Mouse (Mus musculus): ENCODE measurements around the gene Cdk5. TPM values are rescaled to one million over a fixed set of nuclear protein-coding genes. Genes with fewer than 3 reads are reported as not detected.
A peak's percentile ranks its signal among the peaks of the same experiment; 100 is the strongest.

The Cdk5 gene
- 46.9 and 50.7 TPM in 2 replicates for polyA plus RNA-seq (2016; fragmentation: Nextera tagmentation; extraction: Ambion mirVana)

DNA sequence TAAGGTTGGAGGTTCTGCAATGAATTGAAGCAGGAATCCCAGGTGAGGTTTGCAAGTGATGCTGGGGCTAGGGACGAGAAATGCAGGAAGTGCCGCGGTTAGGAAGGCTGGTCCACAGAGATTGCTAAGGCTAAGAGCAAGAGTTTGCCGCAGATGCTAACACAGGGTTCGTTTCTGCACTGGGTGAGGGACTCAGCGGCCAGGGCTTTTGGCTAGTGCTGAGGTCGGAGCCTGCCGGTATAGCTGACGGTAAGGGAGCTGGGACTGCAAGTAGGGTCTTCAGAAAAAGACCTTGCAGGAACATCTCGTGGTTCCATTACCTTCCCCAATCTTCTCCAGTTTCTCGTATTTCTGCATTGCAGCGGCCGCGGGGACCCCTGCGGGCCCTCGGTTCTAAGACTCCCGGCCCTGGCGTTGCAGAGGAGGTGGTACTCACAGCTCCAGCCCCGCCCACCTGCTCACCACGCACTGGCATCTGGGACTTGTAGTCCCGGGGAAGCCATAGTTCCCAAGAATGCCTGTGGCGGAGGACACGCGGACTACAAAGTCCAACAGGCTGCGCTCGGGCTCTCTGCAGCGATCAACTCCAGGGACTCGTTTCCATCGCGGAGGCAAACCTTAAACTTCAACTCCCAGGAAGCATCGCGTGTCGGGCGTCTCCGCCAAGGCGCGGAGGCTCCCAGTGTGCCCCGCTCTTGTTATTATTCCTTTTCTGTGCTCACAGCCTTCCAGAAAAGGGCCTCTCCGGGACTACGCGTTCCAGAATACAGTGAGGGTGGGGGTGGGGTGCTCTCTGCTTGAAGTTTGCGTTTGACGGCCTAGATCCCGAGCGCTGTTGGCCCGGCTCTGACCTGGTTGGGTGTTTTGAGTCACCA is at the start of gene Cdk5, which contains the start of gene Slc4a2:
Gene Cdk5 (minus strand): TSS at position 402 of the 875 bp plus-strand sequence.
Gene Slc4a2 (plus strand): TSS at position 709 of the 875 bp plus-strand sequence.
- peaks cover 24% of the 10 kb centered on the region for H3K27me3 ChIP-seq (replicated peaks; ENCODE audit: low read depth, poor library complexity, severe bottlenecking)
- H3K27ac ChIP-seq (replicated peaks) = peak within 1 kb of the TSS; percentile 90
- peaks cover 35% of the 10 kb centered on the region for H3K36me3 ChIP-seq (replicated peaks)
- under 1% methylated on average over 46 of the region's 46 CpGs for WGBS
- no peaks in the 10 kb centered on the region for H3K9me3 ChIP-seq
- peaks cover 55% of the 10 kb centered on the region for H3K4me1 ChIP-seq
- DNase-seq (ENCODE audit: low spot score) = peak; percentile 98
- peak within 1 kb of the TSS; percentile 80 for H3K4me3 ChIP-seq

- peaks cover 72% of the 10 kb centered on the region for H3K4me1 ChIP-seq
- no peak overlapping the region for H3K27ac ChIP-seq (replicated peaks)
- no peak overlapping the region for H3K4me3 ChIP-seq
- WGBS = 14% methylated on average over 5 of the region's 5 CpGs
- H3K36me3 ChIP-seq (replicated peaks) = peaks cover 11% of the 10 kb centered on the region; the same call in 1 of the 2 replicates
- H3K27me3 ChIP-seq (replicated peaks; ENCODE audit: low read depth, poor library complexity, severe bottlenecking) = peaks cover 31% of the 10 kb centered on the region
- peak; percentile 79 for DNase-seq (ENCODE audit: low spot score)
- no peaks in the 10 kb centered on the region for H3K9me3 ChIP-seq
These were observed 47.3 kb upstream of the Cdk5 start for GRCm38 (mm10) chr5:24470600-24470999.

DNA sequence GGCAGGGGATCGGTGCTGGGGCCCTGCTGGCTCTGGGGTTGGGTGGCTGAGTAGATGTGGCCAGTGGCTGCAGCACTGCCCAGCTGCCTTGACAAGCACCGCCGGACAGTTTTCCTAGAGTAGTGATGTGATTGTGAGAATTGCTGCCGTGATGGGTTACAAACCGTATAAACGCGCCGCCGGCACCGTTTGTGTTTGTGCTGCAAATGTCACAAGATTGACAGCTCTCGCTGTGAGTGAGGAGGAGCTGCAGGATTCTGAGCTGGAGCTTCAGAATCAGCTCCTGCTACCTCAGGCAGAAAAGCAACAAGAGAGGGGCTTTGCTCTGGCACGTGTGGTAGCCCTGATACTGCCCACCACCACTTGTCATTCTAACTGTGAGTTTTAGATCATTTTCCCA is 43.4 kb upstream of the Cdk5 start:
- peaks cover 14% of the 10 kb centered on the region for H3K36me3 ChIP-seq (replicated peaks)
- peaks cover 36% of the 10 kb centered on the region for H3K4me1 ChIP-seq
- DNase-seq (ENCODE audit: low spot score) = no peak
- H3K27ac ChIP-seq (replicated peaks) = no peak overlapping the region
- H3K4me3 ChIP-seq = no peak overlapping the region
- no peaks in the 10 kb centered on the region for H3K9me3 ChIP-seq
- no peaks in the 10 kb centered on the region for H3K27me3 ChIP-seq (replicated peaks; ENCODE audit: low read depth, poor library complexity, severe bottlenecking)
- 60% methylated on average over 12 of the region's 12 CpGs for WGBS

GRCm38 (mm10) chr5:24455613-24456012 is 32.3 kb upstream of the Cdk5 start:
- Histone ChIP-seq H3K27me3 (replicated peaks; ENCODE audit: low read depth, poor library complexity, severe bottlenecking) (0 out of 2 replicates have a peak, but pooled peaks cover 3% of the 10 kb centered on the region), H3K36me3 (replicated peaks) (peaks cover 55% of the 10 kb centered on the region), H3K4me1 (peaks cover 53% of the 10 kb centered on the region), H3K27ac (replicated peaks) (0 out of 2 replicates have a peak overlapping the region, but pooled peaks have one; percentile 51), H3K9me3 (no peaks in the 10 kb centered on the region), H3K4me3 (peak overlapping the region; percentile 23)
- WGBS = 62% methylated on average over 7 of the region's 7 CpGs
- no peak for DNase-seq (ENCODE audit: low spot score)

DNA sequence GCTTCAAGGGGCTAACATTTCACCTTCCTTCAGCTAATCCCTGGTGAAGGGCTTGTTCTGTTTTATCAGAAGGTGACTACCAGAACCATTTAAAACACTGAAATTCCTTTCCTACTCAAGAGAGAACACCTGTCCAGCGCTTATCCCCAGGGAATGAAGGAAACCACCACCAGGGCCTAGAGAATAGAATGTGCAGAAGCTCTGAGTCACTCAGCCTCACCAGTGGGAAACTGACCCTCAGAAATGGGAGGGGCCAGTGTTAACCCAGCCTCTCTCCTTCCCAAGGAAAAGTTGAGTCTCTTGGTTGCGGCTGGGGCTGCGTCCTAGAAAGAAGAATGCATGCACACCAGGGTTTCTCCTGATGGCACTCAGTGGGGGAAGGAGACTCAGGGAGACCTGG is 31.7 kb upstream of the Cdk5 start:
- peaks cover 50% of the 10 kb centered on the region for H3K36me3 ChIP-seq (replicated peaks)
- peaks cover 7% of the 10 kb centered on the region for H3K27me3 ChIP-seq (replicated peaks; ENCODE audit: low read depth, poor library complexity, severe bottlenecking)
- H3K4me3 ChIP-seq = peak overlapping the region; percentile 23
- no peaks in the 10 kb centered on the region for H3K9me3 ChIP-seq
- 68% methylated on average over 3 of the region's 3 CpGs for WGBS
- H3K4me1 ChIP-seq = peaks cover 51% of the 10 kb centered on the region
- H3K27ac ChIP-seq (replicated peaks) = 0 out of 2 replicates have a peak overlapping the region, but pooled peaks have one; percentile 51
- no peak for DNase-seq (ENCODE audit: low spot score)

GRCm38 (mm10) chr5:24453985-24454303 is 30.6 kb upstream of the Cdk5 start:
- 25% methylated on average over 2 of the region's 2 CpGs for WGBS
- H3K4me3 ChIP-seq = peak overlapping the region; percentile 87
- H3K9me3 ChIP-seq = no peaks in the 10 kb centered on the region
- peaks cover 16% of the 10 kb centered on the region for H3K27me3 ChIP-seq (replicated peaks; ENCODE audit: low read depth, poor library complexity, severe bottlenecking)
- H3K36me3 ChIP-seq (replicated peaks) = peaks cover 42% of the 10 kb centered on the region
- H3K4me1 ChIP-seq = peaks cover 50% of the 10 kb centered on the region
- no peak for DNase-seq (ENCODE audit: low spot score)
- peak overlapping the region; percentile 94; the same call in 1 of the 2 replicates for H3K27ac ChIP-seq (replicated peaks)

- Histone ChIP-seq H3K27me3 (replicated peaks; ENCODE audit: low read depth, poor library complexity, severe bottlenecking) (peaks cover 21% of the 10 kb centered on the region), H3K4me3 (peak overlapping the region; percentile 87), H3K27ac (replicated peaks) (peak overlapping the region; percentile 94), H3K4me1 (peaks cover 50% of the 10 kb centered on the region), H3K9me3 (no peaks in the 10 kb centered on the region), H3K36me3 (replicated peaks) (peaks cover 37% of the 10 kb centered on the region)
- DNase-seq (ENCODE audit: low spot score) = peak; percentile 26
- WGBS = 14% methylated on average over 5 of the region's 5 CpGs
These were observed 30.1 kb upstream of the Cdk5 start for GRCm38 (mm10) chr5:24453283-24453984.

- Histone ChIP-seq H3K4me1 (peaks cover 54% of the 10 kb centered on the region), H3K36me3 (replicated peaks) (peaks cover 30% of the 10 kb centered on the region), H3K9me3 (no peaks in the 10 kb centered on the region), H3K4me3 (peak overlapping the region; percentile 87), H3K27me3 (replicated peaks; ENCODE audit: low read depth, poor library complexity, severe bottlenecking) (peaks cover 22% of the 10 kb centered on the region), H3K27ac (replicated peaks) (peak overlapping the region; percentile 94)
- peak; percentile 52 for DNase-seq (ENCODE audit: low spot score)
- under 1% methylated on average over 29 of the region's 29 CpGs for WGBS
These were observed 29.4 kb upstream of the Cdk5 start for GRCm38 (mm10) chr5:24452691-24453233.

DNA sequence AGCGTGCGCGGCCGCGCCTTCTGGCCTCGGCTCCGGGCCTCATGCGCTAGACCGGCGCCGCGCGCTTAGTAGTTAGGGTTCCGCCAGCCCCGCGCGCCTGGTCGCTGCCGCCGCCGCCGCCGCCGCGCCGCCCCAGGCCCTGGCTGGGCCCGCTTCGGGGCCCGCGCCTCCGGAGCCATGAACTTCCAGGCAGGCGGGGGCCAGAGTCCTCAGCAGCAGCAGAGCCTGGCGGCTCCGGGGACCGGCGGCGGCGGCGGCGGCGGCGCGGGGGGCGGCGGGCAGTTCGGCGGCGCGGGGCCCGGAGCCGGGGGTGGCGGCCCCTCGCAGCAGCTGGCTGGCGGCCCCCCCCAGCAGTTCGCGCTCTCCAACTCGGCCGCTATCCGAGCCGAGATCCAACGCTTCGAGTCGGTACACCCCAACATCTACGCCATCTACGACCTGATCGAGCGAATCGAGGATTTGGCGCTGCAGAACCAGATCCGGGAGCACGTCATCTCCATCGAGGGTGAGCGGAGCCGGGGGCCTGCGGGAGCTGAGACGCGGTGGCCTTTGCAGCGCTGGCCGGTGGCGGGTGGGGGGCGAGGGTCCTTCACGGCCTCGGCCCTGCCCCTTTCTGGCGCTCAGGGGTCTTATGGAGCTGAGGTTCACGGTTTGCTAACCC is 28.8 kb upstream of the Cdk5 start, which contains the start of gene Agap3:
Gene Agap3 (plus strand): TSS at position 148 of the 661 bp plus-strand sequence.
- Histone ChIP-seq H3K27ac (replicated peaks) (peak within 1 kb of the TSS; percentile 94), H3K4me1 (peaks cover 60% of the 10 kb centered on the region), H3K27me3 (replicated peaks; ENCODE audit: low read depth, poor library complexity, severe bottlenecking) (peaks cover 22% of the 10 kb centered on the region), H3K36me3 (replicated peaks) (peaks cover 24% of the 10 kb centered on the region), H3K4me3 (peak within 1 kb of the TSS; percentile 87), H3K9me3 (no peaks in the 10 kb centered on the region)
- DNase-seq (ENCODE audit: low spot score) = peak; percentile 64
- 1% methylated on average over 81 of the region's 85 CpGs for WGBS

- WGBS = 2% methylated on average over 60 of the region's 66 CpGs
- Histone ChIP-seq H3K4me1 (peaks cover 64% of the 10 kb centered on the region), H3K9me3 (no peaks in the 10 kb centered on the region), H3K36me3 (replicated peaks) (peaks cover 19% of the 10 kb centered on the region), H3K27me3 (replicated peaks; ENCODE audit: low read depth, poor library complexity, severe bottlenecking) (peaks cover 22% of the 10 kb centered on the region), H3K27ac (replicated peaks) (peak overlapping the region; percentile 94), H3K4me3 (peak overlapping the region; percentile 87)
- DNase-seq (ENCODE audit: low spot score) = peak; percentile 95
These were observed 28.1 kb upstream of the Cdk5 start for GRCm38 (mm10) chr5:24451264-24452029.

DNA sequence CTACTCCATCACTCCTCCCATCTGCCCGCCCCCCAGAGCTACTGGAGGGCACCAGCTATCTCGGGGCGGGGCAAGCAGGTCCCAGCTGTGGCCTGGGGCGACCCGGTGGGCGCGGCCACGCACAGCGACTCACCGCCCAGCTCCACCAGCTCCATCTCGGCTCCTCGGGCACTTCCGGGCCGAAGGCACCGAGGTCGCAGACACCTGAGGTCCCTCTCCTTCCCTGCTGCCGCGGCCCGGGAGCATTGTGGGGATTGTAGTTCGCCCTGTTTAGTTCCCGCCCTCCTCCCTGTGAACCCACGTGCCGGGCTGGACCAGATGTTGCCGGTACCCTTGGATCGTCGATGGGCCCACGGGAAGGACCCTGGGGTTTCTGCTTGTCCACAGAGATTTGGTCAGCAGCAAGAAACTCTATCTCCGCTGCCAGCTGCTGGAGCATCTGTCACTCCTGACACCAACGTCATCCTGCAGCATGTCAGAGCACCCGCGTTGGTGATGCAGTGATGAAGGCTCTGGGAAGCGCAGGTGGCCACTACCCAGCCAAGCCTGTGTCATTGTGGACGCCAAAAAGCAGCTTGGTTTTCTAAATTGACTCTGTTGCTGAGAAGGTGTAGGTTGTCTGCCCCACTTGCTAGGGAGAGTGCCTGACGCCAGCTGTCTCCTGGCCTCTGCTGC is 24.4 kb upstream of the Cdk5 start, which contains the start of gene Tmub1:
Gene Tmub1 (minus strand): TSS at position 231 of the 675 bp plus-strand sequence.
- DNase-seq (ENCODE audit: low spot score) = peak; percentile 89
- H3K27ac ChIP-seq (replicated peaks) = peak within 1 kb of the TSS; percentile 84
- peaks cover 13% of the 10 kb centered on the region for H3K36me3 ChIP-seq (replicated peaks)
- WGBS = 2% methylated on average over 34 of the region's 34 CpGs
- peaks cover 22% of the 10 kb centered on the region for H3K27me3 ChIP-seq (replicated peaks; ENCODE audit: low read depth, poor library complexity, severe bottlenecking)
- peak within 1 kb of the TSS; percentile 98 for H3K4me3 ChIP-seq
- peaks cover 57% of the 10 kb centered on the region for H3K4me1 ChIP-seq
- no peaks in the 10 kb centered on the region for H3K9me3 ChIP-seq

Measured in embryonic facial prominence, embryonic 10.5 days (tissue).